In the genomic region with DNA sequence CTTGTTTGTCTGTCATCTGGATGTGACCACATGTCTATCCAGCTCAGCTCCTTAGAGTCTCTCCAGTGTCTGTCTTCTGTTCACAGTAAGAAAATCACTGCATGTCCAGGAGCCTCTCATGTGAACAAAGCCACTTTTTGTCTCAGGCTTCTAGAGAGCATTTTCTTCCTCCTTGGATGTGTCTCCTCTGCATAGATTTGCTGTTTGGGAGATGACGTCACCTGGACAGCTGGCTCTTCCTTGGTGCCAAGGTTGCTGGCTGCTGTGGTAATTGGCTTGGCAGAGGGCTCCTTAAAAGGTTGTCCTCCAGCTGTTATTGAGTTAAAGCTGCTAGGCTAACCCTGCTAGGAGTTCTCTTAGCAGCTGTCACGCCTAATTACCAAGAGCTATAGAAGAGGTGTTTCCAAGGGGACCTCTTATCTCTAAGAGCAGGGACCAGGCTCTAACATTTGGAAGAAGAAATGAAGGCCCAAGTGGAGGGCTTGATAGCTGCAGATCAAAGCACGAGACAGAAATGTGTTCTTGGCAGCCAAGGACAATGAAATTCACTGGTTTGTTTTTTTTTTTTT, we compare ENCODE assay signal across 8 mouse cellular contexts. TPM values are rescaled to one million over a fixed set of nuclear protein-coding genes. Genes with fewer than 3 reads are reported as not detected.
DNase-seq lines count a peak whose midpoint lies in the region; ATAC-seq and TF ChIP-seq lines count a peak whose summit lies in the region.

No protein-coding gene starts in this region.

- H3K36me3 ChIP-seq in limb, embryonic 14.5 days (ENCODE audit: control insufficient read depth, insufficient read depth, low read length) = no peaks in the 10 kb centered on the region
- no peaks in the 10 kb centered on the region for H3K36me3 ChIP-seq in limb, embryonic 10.5 days
- no peaks in the 10 kb centered on the region for H3K36me3 ChIP-seq in embryonic facial prominence, embryonic 14.5 days (ENCODE audit: control insufficient read depth, insufficient read depth, low read length)
- no peaks in the 10 kb centered on the region for H3K36me3 ChIP-seq in heart, embryonic 10.5 days
- no peaks in the 10 kb centered on the region for H3K36me3 ChIP-seq in lung, postnatal 0 days (ENCODE audit: insufficient read depth, low read length)

- H3K4me1 ChIP-seq in limb, embryonic 14.5 days (ENCODE audit: control insufficient read depth, insufficient read depth, low read length) = no peaks in the 10 kb centered on the region
- H3K4me1 ChIP-seq in limb, embryonic 10.5 days = no peaks in the 10 kb centered on the region
- H3K4me1 ChIP-seq in embryonic facial prominence, embryonic 14.5 days (ENCODE audit: control insufficient read depth, insufficient read depth, low read length) = 0 out of 2 replicates have a peak, but pooled peaks cover 5% of the 10 kb centered on the region
- peaks cover 18% of the 10 kb centered on the region for H3K4me1 ChIP-seq in heart, embryonic 10.5 days
- peaks cover 4% of the 10 kb centered on the region; the same call in 1 of the 2 replicates for H3K4me1 ChIP-seq in lung, postnatal 0 days (ENCODE audit: insufficient read depth, low read depth, low read length)

- no peak overlapping the region for H3K4me3 ChIP-seq in limb, embryonic 14.5 days (replicated peaks; ENCODE audit: low read length)
- no peak overlapping the region for H3K4me3 ChIP-seq in limb, embryonic 10.5 days
- H3K4me3 ChIP-seq in embryonic facial prominence, embryonic 14.5 days (ENCODE audit: low read depth, low read length) = no peak overlapping the region
- no peak overlapping the region for H3K4me3 ChIP-seq in heart, embryonic 10.5 days
- H3K4me3 ChIP-seq in lung, postnatal 0 days (ENCODE audit: low read depth, low read length) = no peak overlapping the region

- H3K4me2 ChIP-seq in limb, embryonic 14.5 days (replicated peaks; ENCODE audit: low read depth, low read length, severe bottlenecking) = no peak overlapping the region
- H3K4me2 ChIP-seq in embryonic facial prominence, embryonic 14.5 days (ENCODE audit: low read depth, low read length) = no peak overlapping the region
- H3K4me2 ChIP-seq in lung, postnatal 0 days (replicated peaks; ENCODE audit: low read depth, low read length) = no peak overlapping the region

- H3K27ac ChIP-seq in limb, embryonic 14.5 days (replicated peaks; ENCODE audit: low read depth, low read length) = no peak overlapping the region
- no peak overlapping the region for H3K27ac ChIP-seq in limb, embryonic 10.5 days
- H3K27ac ChIP-seq in embryonic facial prominence, embryonic 14.5 days (replicated peaks; ENCODE audit: low read depth, low read length) = no peak overlapping the region; the same call in 1 of the 2 replicates
- peak overlapping the region; percentile 62 for H3K27ac ChIP-seq in heart, embryonic 10.5 days
- H3K27ac ChIP-seq in lung, postnatal 0 days (ENCODE audit: low read length) = peak overlapping the region; percentile 22; the same call in 1 of the 2 replicates

- ATAC-seq in limb, embryonic 14.5 days (ENCODE audit: low FRiP score, low read depth) = peak; percentile 72; the same call in 1 of the 2 replicates
- ATAC-seq in embryonic facial prominence, embryonic 14.5 days (ENCODE audit: low read depth) = peak; percentile 92
- ATAC-seq in lung, postnatal 0 days = peak; percentile 68

- no peak for TF ChIP-seq POLR2A in limb, embryonic 14.5 days (IDR thresholded peaks at IDR 0.05; ENCODE audit: borderline replicate concordance, extremely low read depth, insufficient read depth, insufficient read length)

- TF ChIP-seq CTCF in lung, postnatal 0 days (IDR thresholded peaks at IDR 0.05) = no peak

- no peaks in the 10 kb centered on the region for H3K9me3 ChIP-seq in limb, embryonic 14.5 days (ENCODE audit: control insufficient read depth, low read length)
- no peaks in the 10 kb centered on the region for H3K9me3 ChIP-seq in limb, embryonic 10.5 days (replicated peaks)
- H3K9me3 ChIP-seq in embryonic facial prominence, embryonic 14.5 days (ENCODE audit: control insufficient read depth, low read length) = no peaks in the 10 kb centered on the region
- H3K9me3 ChIP-seq in heart, embryonic 10.5 days = no peaks in the 10 kb centered on the region
- no peaks in the 10 kb centered on the region for H3K9me3 ChIP-seq in lung, postnatal 0 days (ENCODE audit: low read length)

- no peaks in the 10 kb centered on the region for H3K27me3 ChIP-seq in limb, embryonic 14.5 days (ENCODE audit: control insufficient read depth, insufficient read depth, low read length)
- no peaks in the 10 kb centered on the region for H3K27me3 ChIP-seq in limb, embryonic 10.5 days (ENCODE audit: low read depth, poor library complexity, severe bottlenecking)
- no peaks in the 10 kb centered on the region for H3K27me3 ChIP-seq in embryonic facial prominence, embryonic 14.5 days (replicated peaks; ENCODE audit: control insufficient read depth, insufficient read depth, low read length)
- H3K27me3 ChIP-seq in heart, embryonic 10.5 days (ENCODE audit: insufficient read depth, poor library complexity, severe bottlenecking) = no peaks in the 10 kb centered on the region
- no peaks in the 10 kb centered on the region for H3K27me3 ChIP-seq in lung, postnatal 0 days (replicated peaks; ENCODE audit: insufficient read depth, low read length)

- no peak overlapping the region for H3K9ac ChIP-seq in limb, embryonic 14.5 days (ENCODE audit: low read depth, low read length, severe bottlenecking)
- no peak overlapping the region for H3K9ac ChIP-seq in embryonic facial prominence, embryonic 14.5 days (ENCODE audit: low read depth, low read length)
- no peak overlapping the region for H3K9ac ChIP-seq in lung, postnatal 0 days (replicated peaks; ENCODE audit: low read depth)

- 46% methylated on average over 3 of the region's 3 CpGs for WGBS in limb, embryonic 14.5 days
- WGBS in limb, embryonic 10.5 days = 48% methylated on average over 3 of the region's 3 CpGs
- WGBS in embryonic facial prominence, embryonic 14.5 days = 33% methylated on average over 3 of the region's 3 CpGs
- 18% methylated on average over 3 of the region's 3 CpGs for WGBS in heart, embryonic 10.5 days
- 28% methylated on average over 3 of the region's 3 CpGs for WGBS in lung, postnatal 0 days

- TF ChIP-seq EP300 in lung, postnatal 0 days (IDR thresholded peaks at IDR 0.05) = no peak

- peak; percentile 71 for DNase-seq in limb, embryonic 14.5 days (ENCODE audit: low spot score)
- DNase-seq in limb, embryonic 10.5 days (ENCODE audit: low spot score) = no peak
- peak; percentile 83 for DNase-seq in embryonic facial prominence, embryonic 14.5 days (ENCODE audit: low spot score)
- DNase-seq in heart, embryonic 10.5 days (ENCODE audit: low spot score) = no peak
- DNase-seq in layer of hippocampus, adult 9-10 months (ENCODE audit: low spot score) = peak; percentile 17
- DNase-seq in lung, postnatal 0 days (ENCODE audit: low spot score) = peak; percentile 65
- peak; percentile 20 to 44 for DNase-seq in right cerebral cortex, adult 2 months (ENCODE audit: low spot score in 2 of 2)
- DNase-seq in natural killer cell, adult 2 months (ENCODE audit: low spot score in 2 of 2) = no peak

RNA-seq across cellular contexts. Expression of a gene that starts 29.7 kb away (rescaled TPM):
- polyA plus RNA-seq in limb, embryonic 14.5 days (2012; rRNA removed) = 7.5 and 10.0 TPM in 2 replicates
- 7.6 and 7.9 TPM in 2 replicates for polyA plus RNA-seq in limb, embryonic 14.5 days (2014; fragmentation: Nextera tagmentation; extraction: Ambion mirVana)
- polyA plus RNA-seq in limb, embryonic 10.5 days (2016; fragmentation: Nextera tagmentation; extraction: Ambion mirVana) = 1.1 and 2.7 TPM in 2 replicates
- polyA plus RNA-seq in embryonic facial prominence, embryonic 14.5 days (2014; fragmentation: Nextera tagmentation; extraction: Ambion mirVana) = 6.1 and 7.3 TPM in 2 replicates
- 4.1 and 5.9 TPM in 2 replicates for polyA plus RNA-seq in heart, embryonic 10.5 days (2016; fragmentation: Nextera tagmentation; extraction: Ambion mirVana)
- 9.4 and 9.8 TPM in 2 replicates for polyA plus RNA-seq in lung, postnatal 0 days (2015; fragmentation: Nextera tagmentation; extraction: Ambion mirVana)

RNA-seq across cellular contexts. Expression of a gene that starts 57.1 kb away (rescaled TPM):
- not detected in 2 replicates for polyA plus RNA-seq in limb, embryonic 14.5 days (2012; rRNA removed)
- 0.45 and 0.64 TPM in 2 replicates for polyA plus RNA-seq in limb, embryonic 14.5 days (2014; fragmentation: Nextera tagmentation; extraction: Ambion mirVana)
- 0.24 and 0.49 TPM in 2 replicates for polyA plus RNA-seq in limb, embryonic 10.5 days (2016; fragmentation: Nextera tagmentation; extraction: Ambion mirVana)
- 0.21 and 0.22 TPM in 2 replicates for polyA plus RNA-seq in embryonic facial prominence, embryonic 14.5 days (2014; fragmentation: Nextera tagmentation; extraction: Ambion mirVana)
- 0.27 and 0.34 TPM in 2 replicates for polyA plus RNA-seq in heart, embryonic 10.5 days (2016; fragmentation: Nextera tagmentation; extraction: Ambion mirVana)
- polyA plus RNA-seq in lung, postnatal 0 days (2015; fragmentation: Nextera tagmentation; extraction: Ambion mirVana) = 0.23 and 0.27 TPM in 2 replicates

Comparison
In these comparisons a context has a peak if more than half of its experiments do, and no peak if none do; other contexts are left out.
1. DNase-seq: peak in limb, embryonic 14.5 days (single experiment), embryonic facial prominence, embryonic 14.5 days (single experiment), layer of hippocampus, adult 9-10 months (single experiment), lung, postnatal 0 days (single experiment) and right cerebral cortex, adult 2 months (2 of 2); none in limb, embryonic 10.5 days (single experiment), heart, embryonic 10.5 days (single experiment) and natural killer cell, adult 2 months (0 of 2).
2. H3K27ac ChIP-seq: peak in heart, embryonic 10.5 days (single experiment) and lung, postnatal 0 days (single experiment); none in limb, embryonic 14.5 days (single experiment), limb, embryonic 10.5 days (single experiment) and embryonic facial prominence, embryonic 14.5 days (single experiment).
3. Peak in every context shown above with its lines, with median percentiles within 50 percentile points of each other: ATAC-seq.